Mouse (Mus musculus): Measurements from ENCODE around the gene Uqcr11. TPM values are rescaled to one million over a fixed set of nuclear protein-coding genes. Genes with fewer than 3 reads are reported as not detected.

The Uqcr11 gene
- polyA plus RNA-seq, 1 experiment, result 1,545 TPM

DNA sequence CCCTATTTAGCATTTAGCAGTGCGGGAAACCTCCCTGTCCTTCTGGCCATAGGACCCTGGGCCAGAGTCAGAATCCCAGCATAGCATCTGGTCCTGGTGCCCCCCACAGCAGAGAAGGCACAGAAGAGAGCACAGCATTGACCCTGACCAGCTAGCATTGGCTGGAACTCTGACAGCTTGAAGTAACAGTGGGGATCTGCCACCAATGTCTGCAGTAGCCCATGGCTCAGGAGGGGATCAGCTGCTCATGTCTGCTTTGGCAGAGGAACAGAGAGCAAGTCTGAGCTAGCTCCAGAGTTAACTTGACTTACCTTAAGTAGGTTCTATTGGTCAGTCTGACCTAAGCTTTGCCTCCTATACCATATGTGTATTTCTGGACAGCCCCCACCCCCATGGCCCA, 11.2 kb upstream of the Uqcr11 start:
- TF ChIP-seq POLR2A (IDR thresholded peaks at IDR 0.05; ENCODE audit: borderline replicate concordance, insufficient read depth, low read length) (no peak), CTCF (IDR thresholded peaks at IDR 0.05; ENCODE audit: borderline replicate concordance, insufficient read depth, low read depth, low read length) (no peak)
- no peak overlapping the region for H3K4me3 ChIP-seq (replicated peaks; ENCODE audit: insufficient read depth, low read depth, low read length)
- H3K4me1 ChIP-seq (ENCODE audit: control insufficient read depth, insufficient read depth, low read length), result peaks cover 65% of the 10 kb centered on the region
- H3K27me3 ChIP-seq (ENCODE audit: control insufficient read depth, insufficient read depth, low read length), result no peaks in the 10 kb centered on the region
- WGBS, result 28% methylated on average over 1 of the region's 1 CpGs
- DNase-seq, result peak in 1 of 2 experiments; percentile 60
- H3K27ac ChIP-seq (ENCODE audit: insufficient read depth, low read length), result peak overlapping the region; percentile 52

DNA sequence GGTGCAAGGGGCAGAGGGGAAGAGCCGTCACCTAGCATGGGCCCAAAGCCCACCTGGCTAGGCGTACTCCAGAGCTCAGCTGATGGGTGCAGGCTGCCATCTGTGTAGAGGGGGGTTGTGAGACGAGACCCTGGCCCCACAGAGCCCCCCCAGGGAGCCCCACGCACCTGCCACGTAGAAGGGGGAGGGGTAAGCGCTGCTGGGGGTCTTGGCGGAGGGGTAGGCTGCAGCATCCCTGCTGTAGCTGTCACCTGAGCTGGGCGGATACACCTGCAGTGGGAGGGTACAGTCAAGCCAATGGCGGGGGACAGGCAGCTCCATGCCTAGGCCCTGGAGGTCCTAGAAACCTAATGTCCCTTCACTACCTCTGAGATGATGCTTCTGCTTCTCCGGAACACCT, 10.7 kb upstream of the Uqcr11 start:
- TF ChIP-seq POLR2A (IDR thresholded peaks at IDR 0.05; ENCODE audit: borderline replicate concordance, insufficient read depth, low read length) (no peak), CTCF (IDR thresholded peaks at IDR 0.05; ENCODE audit: borderline replicate concordance, insufficient read depth, low read depth, low read length) (no peak)
- Histone ChIP-seq H3K4me1 (ENCODE audit: control insufficient read depth, insufficient read depth, low read length) (peaks cover 70% of the 10 kb centered on the region), H3K27me3 (ENCODE audit: control insufficient read depth, insufficient read depth, low read length) (no peaks in the 10 kb centered on the region), H3K27ac (ENCODE audit: insufficient read depth, low read length) (peak overlapping the region; percentile 52), H3K4me3 (replicated peaks; ENCODE audit: insufficient read depth, low read depth, low read length) (no peak overlapping the region)
- DNase-seq, result peak in 1 of 2 experiments; percentile 32
- WGBS, result 40% methylated on average over 10 of the region's 10 CpGs

DNA sequence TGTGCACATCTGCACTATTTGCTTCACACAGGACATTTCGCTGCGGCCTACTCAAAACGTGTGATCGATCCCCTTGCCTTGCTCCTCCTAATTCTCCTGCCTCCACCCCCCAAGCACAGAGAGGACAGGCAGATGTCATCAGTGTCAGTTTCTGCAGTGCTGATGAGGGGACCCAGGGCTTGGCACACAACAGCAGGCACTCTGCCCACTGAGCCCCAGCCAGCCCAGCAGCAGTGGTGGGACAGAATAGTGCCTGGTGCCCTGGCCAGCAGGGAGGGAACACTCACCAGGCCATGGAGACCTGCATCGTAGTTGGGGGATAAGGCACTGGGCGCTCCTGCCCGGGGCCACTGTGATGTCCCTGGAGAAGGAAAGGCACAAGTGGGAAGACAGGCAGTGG, 8.9 kb upstream of the Uqcr11 start:
- no peak for TF ChIP-seq POLR2A (IDR thresholded peaks at IDR 0.05; ENCODE audit: borderline replicate concordance, insufficient read depth, low read length)
- TF ChIP-seq CTCF (IDR thresholded peaks at IDR 0.05; ENCODE audit: borderline replicate concordance, insufficient read depth, low read depth, low read length), result no peak
- WGBS, result 39% methylated on average over 7 of the region's 7 CpGs
- Histone ChIP-seq H3K4me1 (ENCODE audit: control insufficient read depth, insufficient read depth, low read length) (peaks cover 81% of the 10 kb centered on the region), H3K4me3 (replicated peaks; ENCODE audit: insufficient read depth, low read depth, low read length) (no peak overlapping the region), H3K27me3 (ENCODE audit: control insufficient read depth, insufficient read depth, low read length) (no peaks in the 10 kb centered on the region), H3K27ac (ENCODE audit: insufficient read depth, low read length) (no peak overlapping the region)
- peak in 1 of 2 experiments; percentile 22 for DNase-seq

DNA sequence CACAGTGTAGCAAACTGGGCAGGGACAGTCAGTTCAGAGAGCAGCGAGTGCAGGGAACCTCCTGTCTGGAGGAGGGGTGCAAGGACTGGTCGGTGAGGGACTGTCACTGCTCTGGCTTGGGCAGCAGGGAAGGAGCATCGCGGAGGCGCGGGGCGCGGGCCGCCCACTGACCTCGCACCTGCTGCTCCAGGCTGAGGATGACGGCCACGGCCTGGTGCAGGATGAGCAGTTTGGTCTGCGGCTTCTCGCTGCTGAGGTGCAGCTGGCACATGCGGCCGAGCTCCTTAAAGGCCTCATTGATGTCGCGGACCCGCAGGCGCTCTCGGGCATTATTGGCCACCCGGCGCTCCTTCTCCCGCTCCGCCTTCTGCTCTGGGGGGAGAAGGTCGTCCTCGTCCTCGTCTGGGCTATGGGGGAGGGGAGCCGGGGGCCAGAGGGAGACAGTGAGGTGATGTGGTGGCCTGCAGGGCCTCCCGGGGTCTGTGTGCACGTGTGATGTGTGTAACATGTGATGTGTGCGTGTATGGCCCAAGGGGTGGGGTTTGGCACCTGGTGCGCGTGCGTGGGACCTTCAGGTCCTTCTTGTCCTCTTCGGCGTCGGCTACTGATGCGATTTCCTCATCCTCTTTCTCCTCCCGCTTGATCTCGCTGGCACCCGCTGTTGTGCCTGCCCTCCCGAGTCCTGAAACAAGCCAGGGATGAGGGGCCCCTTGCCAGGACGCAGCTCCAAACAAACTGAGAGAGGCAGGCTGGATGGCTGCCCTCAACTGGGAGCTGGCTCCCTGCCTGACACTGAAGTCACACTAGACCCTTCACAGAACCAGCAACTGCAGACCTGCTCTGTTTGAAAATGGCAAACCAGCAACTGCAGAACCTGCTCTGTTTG, 6.3 kb upstream of the Uqcr11 start:
- peak; percentile 87 to 90 for DNase-seq
- TF ChIP-seq POLR2A (IDR thresholded peaks at IDR 0.05; ENCODE audit: borderline replicate concordance, insufficient read depth, low read length) (peak; percentile 12; the same call in 1 of the 2 replicates), CTCF (IDR thresholded peaks at IDR 0.05; ENCODE audit: borderline replicate concordance, insufficient read depth, low read depth, low read length) (no peak)
- H3K27ac ChIP-seq (ENCODE audit: insufficient read depth, low read length), result peak overlapping the region; percentile 80
- H3K27me3 ChIP-seq (ENCODE audit: control insufficient read depth, insufficient read depth, low read length), result no peaks in the 10 kb centered on the region
- H3K4me1 ChIP-seq (ENCODE audit: control insufficient read depth, insufficient read depth, low read length), result peaks cover 64% of the 10 kb centered on the region
- WGBS, result 20% methylated on average over 43 of the region's 44 CpGs
- H3K4me3 ChIP-seq (replicated peaks; ENCODE audit: insufficient read depth, low read depth, low read length), result no peak overlapping the region

GRCm38 (mm10) chr10:80407924-80408323, 1.3 kb upstream of the Uqcr11 start:
- H3K4me1 ChIP-seq (ENCODE audit: control insufficient read depth, insufficient read depth, low read length), result peaks cover 38% of the 10 kb centered on the region
- TF ChIP-seq POLR2A (IDR thresholded peaks at IDR 0.05; ENCODE audit: borderline replicate concordance, insufficient read depth, low read length), result no peak
- no peak for TF ChIP-seq CTCF (IDR thresholded peaks at IDR 0.05; ENCODE audit: borderline replicate concordance, insufficient read depth, low read depth, low read length)
- WGBS, result 42% methylated on average over 4 of the region's 4 CpGs

GRCm38 (mm10) chr10:80405481-80406173, 1.0 kb downstream of the Uqcr11 start:
- peak in 1 of 2 experiments; percentile 28 for DNase-seq
- WGBS, result 35% methylated on average over 10 of the region's 10 CpGs
- TF ChIP-seq POLR2A (IDR thresholded peaks at IDR 0.05; ENCODE audit: borderline replicate concordance, insufficient read depth, low read length) (no peak), CTCF (IDR thresholded peaks at IDR 0.05; ENCODE audit: borderline replicate concordance, insufficient read depth, low read depth, low read length) (peak; percentile 13; the same call in 1 of the 2 replicates)
- H3K4me3 ChIP-seq (replicated peaks; ENCODE audit: insufficient read depth, low read depth, low read length), result peak overlapping the region; percentile 96
- H3K27ac ChIP-seq (ENCODE audit: insufficient read depth, low read length), result no peak overlapping the region
- no peaks in the 10 kb centered on the region for H3K27me3 ChIP-seq (ENCODE audit: control insufficient read depth, insufficient read depth, low read length)
- peaks cover 21% of the 10 kb centered on the region for H3K4me1 ChIP-seq (ENCODE audit: control insufficient read depth, insufficient read depth, low read length)

More at GRCm38 (mm10) chr10:80407924-80408323, 1.3 kb upstream of the Uqcr11 start:
- no peak for DNase-seq
- H3K27ac ChIP-seq (ENCODE audit: insufficient read depth, low read length), result no peak overlapping the region
- no peaks in the 10 kb centered on the region for H3K27me3 ChIP-seq (ENCODE audit: control insufficient read depth, insufficient read depth, low read length)
- H3K4me3 ChIP-seq (replicated peaks; ENCODE audit: insufficient read depth, low read depth, low read length), result no peak overlapping the region

DNA sequence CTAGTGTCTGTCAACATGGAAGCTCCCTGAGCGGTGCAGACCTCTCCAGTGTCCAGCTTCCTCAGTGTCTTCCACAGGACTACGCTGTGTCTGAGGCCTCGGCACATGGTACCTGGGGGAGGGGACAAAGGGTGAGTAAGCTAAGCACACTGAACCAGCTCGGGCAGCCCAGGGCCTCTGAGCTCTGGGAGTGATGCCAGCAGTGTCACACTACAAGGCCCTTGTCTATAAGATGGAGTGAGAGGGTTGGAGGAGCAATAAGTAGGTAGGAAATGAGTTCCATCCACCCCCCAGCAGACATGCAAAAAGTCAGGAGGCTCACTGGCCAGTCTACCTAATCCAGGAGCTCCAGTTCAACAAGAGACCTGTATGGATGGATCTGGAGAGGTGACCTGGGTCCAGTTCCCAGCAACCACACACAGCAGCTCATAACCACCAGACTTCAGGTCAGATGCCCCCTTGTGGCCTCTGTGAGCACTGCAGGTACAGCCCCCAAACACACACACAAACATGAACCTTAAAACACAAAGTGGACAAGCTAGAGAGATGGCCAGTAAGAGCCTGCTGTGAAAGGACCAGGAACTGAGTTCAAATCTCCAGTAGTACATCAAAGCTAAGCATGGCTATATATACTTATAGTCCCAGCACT, 3.5 kb downstream of the Uqcr11 start:
- peak; percentile 60; the same call in 1 of the 2 replicates for TF ChIP-seq CTCF (IDR thresholded peaks at IDR 0.05; ENCODE audit: borderline replicate concordance, insufficient read depth, low read depth, low read length)
- TF ChIP-seq POLR2A (IDR thresholded peaks at IDR 0.05; ENCODE audit: borderline replicate concordance, insufficient read depth, low read length), result no peak
- peaks cover 24% of the 10 kb centered on the region for H3K4me1 ChIP-seq (ENCODE audit: control insufficient read depth, insufficient read depth, low read length)
- no peaks in the 10 kb centered on the region for H3K27me3 ChIP-seq (ENCODE audit: control insufficient read depth, insufficient read depth, low read length)
- 77% methylated on average over 4 of the region's 4 CpGs for WGBS
- no peak for DNase-seq
- no peak overlapping the region for H3K4me3 ChIP-seq (replicated peaks; ENCODE audit: insufficient read depth, low read depth, low read length)
- H3K27ac ChIP-seq (ENCODE audit: insufficient read depth, low read length), result no peak overlapping the region
